Mouse (Mus musculus): ENCODE data around the gene Hoxa1. TPM values are rescaled to one million over a fixed set of nuclear protein-coding genes. Genes with fewer than 3 reads are reported as not detected.

The Hoxa1 gene
- polyA plus RNA-seq, 1 experiment from 2014 or later: 0.59 TPM

- H3K27ac ChIP-seq: no peak overlapping the region
- H3K36me3 ChIP-seq: no peaks in the 10 kb centered on the region
- H3K27me3 ChIP-seq: peaks cover 49% of the 10 kb centered on the region
- no peak overlapping the region for H3K4me2 ChIP-seq
- no peak overlapping the region for H3K9ac ChIP-seq
- no peak overlapping the region for H3K4me3 ChIP-seq
- no peaks in the 10 kb centered on the region for H3K9me3 ChIP-seq (replicated peaks)
- no peak for ATAC-seq (replicated peaks; ENCODE audit: insufficient number of reproducible peaks, insufficient read depth, low FRiP score, low read depth)
- WGBS: 56% methylated on average over 4 of the region's 4 CpGs
- peaks cover 5% of the 10 kb centered on the region for H3K4me1 ChIP-seq (replicated peaks)
These were observed 46.3 kb downstream of the Hoxa1 start for GRCm38 (mm10) chr6:52111846-52112245.

- H3K4me2 ChIP-seq: no peak overlapping the region
- no peaks in the 10 kb centered on the region for H3K4me1 ChIP-seq (replicated peaks)
- no peak overlapping the region for H3K27ac ChIP-seq
- no peaks in the 10 kb centered on the region for H3K9me3 ChIP-seq (replicated peaks)
- no peak overlapping the region for H3K4me3 ChIP-seq
- H3K36me3 ChIP-seq: no peaks in the 10 kb centered on the region
- H3K9ac ChIP-seq: no peak overlapping the region
- WGBS: 83% methylated on average over 3 of the region's 3 CpGs
- peaks cover 38% of the 10 kb centered on the region for H3K27me3 ChIP-seq
- no peak for ATAC-seq (replicated peaks; ENCODE audit: insufficient number of reproducible peaks, insufficient read depth, low FRiP score, low read depth)
These were observed 50.7 kb downstream of the Hoxa1 start for GRCm38 (mm10) chr6:52107400-52107799.

- Histone ChIP-seq H3K27ac (no peak overlapping the region), H3K9me3 (replicated peaks) (no peaks in the 10 kb centered on the region), H3K4me3 (no peak overlapping the region), H3K36me3 (no peaks in the 10 kb centered on the region), H3K4me1 (replicated peaks) (no peaks in the 10 kb centered on the region), H3K4me2 (no peak overlapping the region), H3K9ac (no peak overlapping the region), H3K27me3 (peaks cover 36% of the 10 kb centered on the region)
- WGBS: 48% methylated on average over 3 of the region's 3 CpGs
- ATAC-seq (replicated peaks; ENCODE audit: insufficient number of reproducible peaks, insufficient read depth, low FRiP score, low read depth): no peak
These were observed 51.4 kb downstream of the Hoxa1 start for GRCm38 (mm10) chr6:52106716-52107115.

- Histone ChIP-seq H3K4me3 (no peak overlapping the region), H3K9ac (no peak overlapping the region), H3K36me3 (no peaks in the 10 kb centered on the region), H3K4me1 (replicated peaks) (no peaks in the 10 kb centered on the region), H3K4me2 (no peak overlapping the region), H3K9me3 (replicated peaks) (no peaks in the 10 kb centered on the region), H3K27me3 (peaks cover 32% of the 10 kb centered on the region), H3K27ac (no peak overlapping the region)
- ATAC-seq (replicated peaks; ENCODE audit: insufficient number of reproducible peaks, insufficient read depth, low FRiP score, low read depth): no peak
- 43% methylated on average over 3 of the region's 3 CpGs for WGBS
These were observed 51.9 kb downstream of the Hoxa1 start for GRCm38 (mm10) chr6:52106178-52106577.

Other genes with a start within 250 kb of the Hoxa1 start
- 13.5 and 21.8 TPM in 2 replicates for gene Skap2, start 145.8 kb downstream of the Hoxa1 start, polyA plus RNA-seq (2015; fragmentation: Nextera tagmentation; extraction: Ambion mirVana)
- gene Hoxa2, start 6.5 kb upstream of the Hoxa1 start, polyA plus RNA-seq (2015; fragmentation: Nextera tagmentation; extraction: Ambion mirVana): 1.2 and 3.1 TPM in 2 replicates
- gene 5730596B20Rik, start 19.2 kb upstream of the Hoxa1 start, polyA plus RNA-seq (2015; fragmentation: Nextera tagmentation; extraction: Ambion mirVana): 0.33 and 0.68 TPM in 2 replicates
- gene Hoxa4, start 33.4 kb upstream of the Hoxa1 start, polyA plus RNA-seq (2015; fragmentation: Nextera tagmentation; extraction: Ambion mirVana): 0.43 and 0.77 TPM in 2 replicates
- 2.3 and 6.3 TPM in 2 replicates for gene Hoxa5, start 46.3 kb upstream of the Hoxa1 start, polyA plus RNA-seq (2015; fragmentation: Nextera tagmentation; extraction: Ambion mirVana)
- gene Hoxa6, start 50.4 kb upstream of the Hoxa1 start, polyA plus RNA-seq (2015; fragmentation: Nextera tagmentation; extraction: Ambion mirVana): 0.27 TPM in 1 of 2 replicates, not detected in the other
- 0.89 and 2.4 TPM in 2 replicates for gene Hoxa3, start 55.0 kb upstream of the Hoxa1 start, polyA plus RNA-seq (2015; fragmentation: Nextera tagmentation; extraction: Ambion mirVana)
- gene Gm28308, start 55.0 kb upstream of the Hoxa1 start, polyA plus RNA-seq (2015; fragmentation: Nextera tagmentation; extraction: Ambion mirVana): not detected in 2 replicates
- gene Hoxa7, start 63.5 kb upstream of the Hoxa1 start, polyA plus RNA-seq (2015; fragmentation: Nextera tagmentation; extraction: Ambion mirVana): 0.54 and 1.4 TPM in 2 replicates
- 0.13 and 0.24 TPM in 2 replicates for gene Hoxa9, start 72.8 kb upstream of the Hoxa1 start, polyA plus RNA-seq (2015; fragmentation: Nextera tagmentation; extraction: Ambion mirVana)
- 0.19 and 0.55 TPM in 2 replicates for gene Hoxa10, start 82.5 kb upstream of the Hoxa1 start, polyA plus RNA-seq (2015; fragmentation: Nextera tagmentation; extraction: Ambion mirVana)
- gene Hoxa11, start 87.5 kb upstream of the Hoxa1 start, polyA plus RNA-seq (2015; fragmentation: Nextera tagmentation; extraction: Ambion mirVana): 0.06 TPM in 1 of 2 replicates, not detected in the other
- 0.09 TPM in 1 of 2 replicates, not detected in the other for gene Hoxa13, start 102.6 kb upstream of the Hoxa1 start, polyA plus RNA-seq (2015; fragmentation: Nextera tagmentation; extraction: Ambion mirVana)
- 0.05 TPM in 1 of 2 replicates, not detected in the other for gene Evx1, start 155.2 kb upstream of the Hoxa1 start, polyA plus RNA-seq (2015; fragmentation: Nextera tagmentation; extraction: Ambion mirVana)

All from heart, embryonic 15.5 days (tissue).